Mouse (Mus musculus) liver, embryonic 13.5 days (tissue): ENCODE results near the gene Stpg3. TPM values are rescaled to one million over a fixed set of nuclear protein-coding genes. Genes with fewer than 3 reads are reported as not detected.

ENCODE experiments used
- ATAC-seq: fragments of 200-750 bp; cut with Nextera tagmentation; 2 replicates; pipeline ENCODE4 v1.8.0; 2017; ENCODE audit warnings: low read depth, mild to moderate bottlenecking, moderate number of reproducible peaks, moderate library complexity
- DNase-seq: peaks from one replicate; pipeline ENCODE4 v3.0.0; 2022
- H3K27ac ChIP-seq: fragments of 300-500 bp; sonication (generic); 2 replicates; pipeline ENCODE4 v1.5.1; 2015; ENCODE audit warnings: moderate library complexity, mild to moderate bottlenecking, inconsistent platforms
- H3K27me3 ChIP-seq: fragments of 300-500 bp; sonication (generic); 2 replicates; pipeline ENCODE4 v1.6.1; 2015; ENCODE audit warnings: mild to moderate bottlenecking, inconsistent platforms
- H3K36me3 ChIP-seq: fragments of 300-500 bp; sonication (generic); 2 replicates; pipeline ENCODE4 v1.6.1; 2015; ENCODE audit warnings: mild to moderate bottlenecking, inconsistent platforms
- H3K4me1 ChIP-seq: fragments of 300-500 bp; sonication (generic); replicated peaks from 2 replicates; pipeline ENCODE4 v1.6.1; 2015; ENCODE audit warnings: inconsistent platforms
- H3K4me2 ChIP-seq: fragments of 300-500 bp; sonication (generic); 2 replicates; pipeline ENCODE4 v1.6.1; 2015; ENCODE audit warnings: inconsistent platforms, mild to moderate bottlenecking, moderate library complexity
- H3K4me3 ChIP-seq: fragments of 300-500 bp; sonication (generic); replicated peaks from 2 replicates; pipeline ENCODE4 v1.5.1; 2015; ENCODE audit warnings: mild to moderate bottlenecking, inconsistent platforms
- H3K9ac ChIP-seq: fragments of 300-500 bp; sonication (generic); 2 replicates; pipeline ENCODE4 v1.6.1; 2015; ENCODE audit warnings: mild to moderate bottlenecking, inconsistent platforms
- H3K9me3 ChIP-seq: fragments of 300-500 bp; sonication (generic); replicated peaks from 2 replicates; pipeline ENCODE4 v1.6.1; 2016; ENCODE audit warnings: inconsistent platforms
- WGBS: fragments of 180-500 bp; shearing (Covaris S2); methylation state at CpG from one replicate; pipeline ENCODE4 v1.1.7; 2015; ENCODE audit not compliant: insufficient replicate concordance; 5-methylcytosine and 5-hydroxymethylcytosine counted together
- polyA plus RNA-seq: library from polyadenylated mRNA; unstranded; fragments of >200 nt; fragmentation: Nextera tagmentation; extraction: Ambion mirVana; gene quantifications from 2 replicates; pipeline ENCODE4 v1.2.1, GENCODE M21; 2015

Gene Stpg3
- polyA plus RNA-seq, 1 experiment from 2014 or later, result not detected

GRCm38 (mm10) chr2:25234551-25235220, 20.2 kb upstream of the Stpg3 start:
- H3K9me3 ChIP-seq, result no peaks in the 10 kb centered on the region
- H3K27me3 ChIP-seq, result peaks cover 6% of the 10 kb centered on the region; the same call in 1 of the 2 replicates
- no peak overlapping the region for H3K4me3 ChIP-seq
- DNase-seq, result no peak
- H3K4me1 ChIP-seq, result peaks cover 29% of the 10 kb centered on the region
- H3K9ac ChIP-seq, result no peak overlapping the region
- H3K36me3 ChIP-seq, result no peaks in the 10 kb centered on the region
- no peak overlapping the region for H3K4me2 ChIP-seq
- ATAC-seq, result no peak
- no peak overlapping the region for H3K27ac ChIP-seq
- 49% methylated on average over 5 of the region's 5 CpGs for WGBS

- DNase-seq, result no peak
- Histone ChIP-seq H3K9ac (no peak within 1 kb of the TSS), H3K4me2 (no peak within 1 kb of the TSS), H3K4me3 (no peak within 1 kb of the TSS), H3K36me3 (no peaks in the 10 kb centered on the region), H3K4me1 (peaks cover 30% of the 10 kb centered on the region), H3K27me3 (peaks cover 6% of the 10 kb centered on the region; the same call in 1 of the 2 replicates), H3K9me3 (no peaks in the 10 kb centered on the region), H3K27ac (no peak within 1 kb of the TSS)
- WGBS, result 66% methylated on average over 3 of the region's 3 CpGs
- no peak for ATAC-seq
Measured at GRCm38 (mm10) chr2:25234050-25234449, 19.6 kb upstream of the Stpg3 start, which contains the start of gene Slc34a3. TSS of gene Slc34a3 (minus strand) at chr2:25234364.

- Histone ChIP-seq H3K9ac (no peak overlapping the region), H3K4me3 (no peak overlapping the region), H3K27me3 (peaks cover 6% of the 10 kb centered on the region; the same call in 1 of the 2 replicates), H3K4me1 (peaks cover 36% of the 10 kb centered on the region), H3K36me3 (no peaks in the 10 kb centered on the region), H3K27ac (no peak overlapping the region), H3K4me2 (no peak overlapping the region), H3K9me3 (no peaks in the 10 kb centered on the region)
- WGBS, result 18% methylated on average over 4 of the region's 4 CpGs
- DNase-seq (no peak), ATAC-seq (no peak)
Measured at GRCm38 (mm10) chr2:25233421-25233820, 19.0 kb upstream of the Stpg3 start.

GRCm38 (mm10) chr2:25231038-25231437, 16.6 kb upstream of the Stpg3 start:
- Histone ChIP-seq H3K9me3 (no peaks in the 10 kb centered on the region), H3K4me1 (peaks cover 39% of the 10 kb centered on the region), H3K27ac (no peak overlapping the region), H3K4me3 (no peak overlapping the region), H3K27me3 (peaks cover 4% of the 10 kb centered on the region; the same call in 1 of the 2 replicates), H3K9ac (no peak overlapping the region), H3K36me3 (no peaks in the 10 kb centered on the region), H3K4me2 (no peak overlapping the region)
- WGBS, result 59% methylated on average over 12 of the region's 12 CpGs
- DNase-seq, result no peak
- no peak for ATAC-seq

- H3K4me3 ChIP-seq, result no peak overlapping the region
- peaks cover 43% of the 10 kb centered on the region for H3K4me1 ChIP-seq
- H3K4me2 ChIP-seq, result no peak overlapping the region
- H3K27me3 ChIP-seq, result no peaks in the 10 kb centered on the region
- no peaks in the 10 kb centered on the region for H3K36me3 ChIP-seq
- no peak for ATAC-seq
- no peak overlapping the region for H3K27ac ChIP-seq
- H3K9ac ChIP-seq, result no peak overlapping the region
- no peaks in the 10 kb centered on the region for H3K9me3 ChIP-seq
- WGBS, result 84% methylated on average over 7 of the region's 7 CpGs
- DNase-seq, result no peak
Measured at GRCm38 (mm10) chr2:25230581-25230980, 16.1 kb upstream of the Stpg3 start.

GRCm38 (mm10) chr2:25229582-25229981, 15.1 kb upstream of the Stpg3 start:
- H3K9me3 ChIP-seq, result no peaks in the 10 kb centered on the region
- H3K4me3 ChIP-seq, result no peak overlapping the region
- H3K27me3 ChIP-seq, result no peaks in the 10 kb centered on the region
- no peaks in the 10 kb centered on the region for H3K36me3 ChIP-seq
- WGBS, result 67% methylated on average over 5 of the region's 5 CpGs
- DNase-seq (no peak), ATAC-seq (no peak)
- H3K4me1 ChIP-seq, result peaks cover 46% of the 10 kb centered on the region
- no peak overlapping the region for H3K9ac ChIP-seq
- no peak overlapping the region for H3K4me2 ChIP-seq
- H3K27ac ChIP-seq, result no peak overlapping the region

- Histone ChIP-seq H3K4me3 (peak overlapping the region; percentile 44), H3K9ac (peak overlapping the region; percentile 59; the same call in 1 of the 2 replicates)
- no peak for ATAC-seq
Measured at GRCm38 (mm10) chr2:25228995-25229530, 14.6 kb upstream of the Stpg3 start.

GRCm38 (mm10) chr2:25228431-25228889, 14.0 kb upstream of the Stpg3 start:
- peak; percentile 10 for ATAC-seq
- Histone ChIP-seq H3K4me1 (peaks cover 36% of the 10 kb centered on the region), H3K4me3 (peak overlapping the region; percentile 44), H3K9ac (peak overlapping the region; percentile 59), H3K36me3 (peaks cover 5% of the 10 kb centered on the region), H3K27ac (peak overlapping the region; percentile 80), H3K4me2 (peak overlapping the region; percentile 57), H3K27me3 (no peaks in the 10 kb centered on the region), H3K9me3 (no peaks in the 10 kb centered on the region)
- 0% methylated on average over 7 of the region's 7 CpGs for WGBS
- DNase-seq, result peak; percentile 79

More at GRCm38 (mm10) chr2:25228995-25229530, 14.6 kb upstream of the Stpg3 start:
- Histone ChIP-seq H3K4me1 (peaks cover 41% of the 10 kb centered on the region), H3K4me2 (peak overlapping the region; percentile 57), H3K36me3 (no peaks in the 10 kb centered on the region), H3K27me3 (no peaks in the 10 kb centered on the region), H3K9me3 (no peaks in the 10 kb centered on the region), H3K27ac (peak overlapping the region; percentile 80)
- DNase-seq, result no peak
- WGBS, result 65% methylated on average over 6 of the region's 6 CpGs

- H3K27me3 ChIP-seq, result no peaks in the 10 kb centered on the region
- peaks cover 35% of the 10 kb centered on the region for H3K4me1 ChIP-seq
- no peak for DNase-seq
- no peak overlapping the region for H3K4me3 ChIP-seq
- ATAC-seq, result no peak
- H3K36me3 ChIP-seq, result peaks cover 15% of the 10 kb centered on the region
- H3K4me2 ChIP-seq, result no peak overlapping the region
- 83% methylated on average over 4 of the region's 4 CpGs for WGBS
- no peak overlapping the region for H3K27ac ChIP-seq
- H3K9ac ChIP-seq, result peak overlapping the region; percentile 22; the same call in 1 of the 2 replicates
- no peaks in the 10 kb centered on the region for H3K9me3 ChIP-seq
Measured at GRCm38 (mm10) chr2:25227406-25227805, 13.0 kb upstream of the Stpg3 start.

- no peaks in the 10 kb centered on the region for H3K27me3 ChIP-seq
- no peak for DNase-seq
- WGBS, result 81% methylated on average over 5 of the region's 5 CpGs
- H3K4me1 ChIP-seq, result peaks cover 40% of the 10 kb centered on the region
- H3K36me3 ChIP-seq, result peaks cover 21% of the 10 kb centered on the region
- H3K9ac ChIP-seq, result peak overlapping the region; percentile 5; the same call in 1 of the 2 replicates
- H3K27ac ChIP-seq, result peak overlapping the region; percentile 98
- no peak for ATAC-seq
- no peak overlapping the region for H3K4me3 ChIP-seq
- no peaks in the 10 kb centered on the region for H3K9me3 ChIP-seq
- H3K4me2 ChIP-seq, result 0 out of 2 replicates have a peak overlapping the region, but pooled peaks have one; percentile 0
Measured at GRCm38 (mm10) chr2:25226864-25227263, 12.4 kb upstream of the Stpg3 start.

- no peak for DNase-seq
- no peak for ATAC-seq
- 78% methylated on average over 8 of the region's 8 CpGs for WGBS
- peaks cover 47% of the 10 kb centered on the region for H3K4me1 ChIP-seq
- peak overlapping the region; percentile 73 for H3K4me3 ChIP-seq
- peak overlapping the region; percentile 86 for H3K9ac ChIP-seq
- peaks cover 27% of the 10 kb centered on the region for H3K36me3 ChIP-seq
- H3K9me3 ChIP-seq, result no peaks in the 10 kb centered on the region
- H3K27ac ChIP-seq, result peak overlapping the region; percentile 98
- peak overlapping the region; percentile 72 for H3K4me2 ChIP-seq
- H3K27me3 ChIP-seq, result no peaks in the 10 kb centered on the region
Measured at GRCm38 (mm10) chr2:25225811-25226379, 11.5 kb upstream of the Stpg3 start.
